Mouse (Mus musculus) erythroid progenitor cell, adult 5-6 weeks (primary cell): ENCODE results near the gene Olfr1396. TPM values are rescaled to one million over a fixed set of nuclear protein-coding genes. Genes with fewer than 3 reads are reported as not detected.
"Not testable (repeated sequence)": the region's sequence is repeated elsewhere in the genome, so short reads cannot be mapped to it uniquely, and the experiment has no call there.

Experiments
- ATAC-seq: replicated peaks from 2 replicates; pipeline ENCODE4 v1.8.0; 2016; ENCODE audit warnings: moderate number of reproducible peaks, mild to moderate bottlenecking, moderate TSS enrichment, inconsistent platforms; ENCODE audit not compliant: poor library complexity, low FRiP score, severe bottlenecking
- total RNA-seq, 2 experiments: library from RNA; stranded (forward) in 1 of 2; stranded (reverse) in 1 of 2; fragments of 150-400 nt in 1 of 2; fragments of 186-747, 209-891 nt in 1 of 2; gene quantifications; 2 replicates each; pipeline versions ENCODE4 v1.2.3 to v1.2.4; 2015 to 2017; ENCODE audit warnings: low replicate concordance in 2 of 2

Gene Olfr1396
- total RNA-seq, 2 experiments from 2014 or later: not detected

- no peak for ATAC-seq
Measured at GRCm38 (mm10) chr11:49092053-49092586, 22.6 kb downstream of the Olfr1396 start.

GRCm38 (mm10) chr11:49091171-49091570 lies 23.5 kb downstream of the Olfr1396 start:
- ATAC-seq: no peak

- ATAC-seq: no peak
Measured at GRCm38 (mm10) chr11:49090551-49090950, 24.1 kb downstream of the Olfr1396 start.

- ATAC-seq: no peak
Measured at GRCm38 (mm10) chr11:49089735-49090507, 24.8 kb downstream of the Olfr1396 start.

GRCm38 (mm10) chr11:49088990-49089652 lies 25.6 kb downstream of the Olfr1396 start:
- ATAC-seq: no peak

GRCm38 (mm10) chr11:49087830-49088616 lies 26.7 kb downstream of the Olfr1396 start:
- ATAC-seq: peak; percentile 82

GRCm38 (mm10) chr11:49086858-49087361 lies 27.8 kb downstream of the Olfr1396 start:
- ATAC-seq: peak; percentile 11; the same call in 1 of the 2 replicates

GRCm38 (mm10) chr11:49084875-49085274 lies 29.8 kb downstream of the Olfr1396 start:
- no peak for ATAC-seq

GRCm38 (mm10) chr11:49084385-49084784 lies 30.3 kb downstream of the Olfr1396 start:
- ATAC-seq: no peak

GRCm38 (mm10) chr11:49083808-49084207 lies 30.9 kb downstream of the Olfr1396 start:
- no peak for ATAC-seq

- ATAC-seq: no peak
Measured at GRCm38 (mm10) chr11:49083146-49083545, 31.5 kb downstream of the Olfr1396 start.

- 0 out of 2 replicates have a peak, but pooled peaks have one; percentile 31 for ATAC-seq
Measured at GRCm38 (mm10) chr11:49081886-49082285, 32.8 kb downstream of the Olfr1396 start.

- 0 out of 2 replicates have a peak, but pooled peaks have one; percentile 26 for ATAC-seq
Measured at GRCm38 (mm10) chr11:49081356-49081755, 33.3 kb downstream of the Olfr1396 start.

GRCm38 (mm10) chr11:49080636-49081035 lies 34.0 kb downstream of the Olfr1396 start:
- ATAC-seq: 0 out of 2 replicates have a peak, but pooled peaks have one; percentile 40

GRCm38 (mm10) chr11:49078719-49079118 lies 36.0 kb downstream of the Olfr1396 start:
- ATAC-seq: no peak

GRCm38 (mm10) chr11:49077012-49077411 lies 37.7 kb downstream of the Olfr1396 start:
- ATAC-seq: no peak

- ATAC-seq: not testable (repeated sequence)
Measured at GRCm38 (mm10) chr11:49076001-49076757, 38.5 kb downstream of the Olfr1396 start, which contains the start of gene Ifi47. Ifi47 (plus strand) TSS chr11:49076587.

- no peak for ATAC-seq
Measured at GRCm38 (mm10) chr11:49068358-49068757, 46.3 kb downstream of the Olfr1396 start.
